Mouse (Mus musculus) embryonic fibroblast, embryonic 13.5 days (primary cell): ENCODE results near the gene Selenon.

Experiments
- CTCF ChIP-seq: IDR thresholded peaks from 2 replicates; pipeline ENCODE4 v1.5.1; 2011; ENCODE audit warnings: mild to moderate bottlenecking, control low read depth, low read length, moderate library complexity, borderline replicate concordance; ENCODE audit not compliant: insufficient read depth
- POLR2A ChIP-seq: IDR thresholded peaks from 2 replicates; pipeline ENCODE4 v1.6.1; 2011; ENCODE audit warnings: low read depth, mild to moderate bottlenecking, control low read depth, low read length, moderate library complexity

DNA sequence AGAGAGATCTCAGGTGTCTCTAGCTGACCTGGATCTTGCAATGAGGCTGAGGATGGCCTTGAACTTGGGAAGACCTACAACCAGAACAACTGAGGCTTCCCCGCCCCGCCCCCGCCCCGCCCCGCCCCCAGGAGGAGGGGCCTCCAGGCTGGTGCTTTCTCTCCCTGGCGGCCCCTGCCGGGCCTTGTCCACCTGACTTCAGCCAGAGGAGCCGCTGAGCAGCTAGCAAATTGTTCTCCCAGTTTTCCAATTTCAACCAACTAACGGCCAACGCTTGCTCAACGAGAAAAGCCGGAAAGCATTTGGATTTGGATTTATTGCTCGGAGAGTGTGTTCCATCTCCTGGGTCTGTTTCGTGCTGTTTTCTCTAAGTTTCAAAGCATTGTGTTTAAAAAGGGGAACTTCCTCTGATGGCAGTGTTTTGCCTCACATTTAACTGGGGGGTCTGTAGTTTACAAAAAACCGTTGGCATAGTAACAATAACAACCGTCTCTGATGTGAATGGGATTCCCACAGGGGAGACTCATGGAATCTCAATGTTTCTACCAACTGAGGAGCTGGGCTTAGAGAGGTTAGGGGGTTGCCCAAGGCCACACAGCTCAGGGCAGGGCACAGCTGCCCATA lies 5.8 kb upstream of the Selenon start:
- TF ChIP-seq CTCF (no peak), POLR2A (no peak)
